Mouse (Mus musculus): Measurements from ENCODE around the gene Ezh1. TPM values are rescaled to one million over a fixed set of nuclear protein-coding genes. Genes with fewer than 3 reads are reported as not detected.
A peak's percentile ranks its signal among the peaks of the same experiment; 100 is the strongest.

The Ezh1 gene
- polyA plus RNA-seq, 1 experiment from 2014 or later: 15.6 TPM

GRCm38 (mm10) chr11:101188166-101188805, 38.0 kb downstream of the Ezh1 start:
- Histone ChIP-seq H3K4me1 (peaks cover 22% of the 10 kb centered on the region), H3K4me3 (no peak overlapping the region), H3K27me3 (0 out of 2 replicates have a peak, but pooled peaks cover 3% of the 10 kb centered on the region), H3K36me3 (0 out of 2 replicates have a peak, but pooled peaks cover 9% of the 10 kb centered on the region), H3K9ac (no peak overlapping the region), H3K27ac (no peak overlapping the region), H3K4me2 (replicated peaks) (no peak overlapping the region), H3K9me3 (no peaks in the 10 kb centered on the region)
- no peak for ATAC-seq (ENCODE audit: insufficient number of reproducible peaks, insufficient read depth, low FRiP score, low TSS enrichment)
- WGBS: 80% methylated on average over 11 of the region's 11 CpGs

DNA sequence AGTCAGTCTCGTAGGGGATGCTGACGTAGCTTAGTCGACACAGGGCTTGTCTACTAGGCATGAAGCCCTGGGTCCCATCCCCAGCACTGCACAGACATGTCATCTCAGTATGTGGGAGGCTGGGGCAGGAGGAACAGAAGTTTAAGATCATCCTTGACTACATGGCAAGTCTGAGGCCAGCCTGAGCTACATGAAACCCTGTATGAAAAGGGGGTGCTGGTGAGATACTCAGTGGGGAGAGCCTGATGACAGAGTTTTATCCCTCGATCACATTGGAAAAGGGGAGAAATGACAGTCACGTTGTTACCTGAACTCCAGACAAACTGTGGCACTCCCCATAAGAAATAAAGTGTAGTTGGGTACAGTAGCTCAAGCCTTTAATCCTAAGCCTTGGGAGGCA, 38.7 kb downstream of the Ezh1 start:
- WGBS: 90% methylated on average over 5 of the region's 5 CpGs

GRCm38 (mm10) chr11:101186526-101187247, 39.6 kb downstream of the Ezh1 start:
- H3K9me3 ChIP-seq: no peaks in the 10 kb centered on the region
- no peak for ATAC-seq (ENCODE audit: insufficient number of reproducible peaks, insufficient read depth, low FRiP score, low TSS enrichment)
- H3K9ac ChIP-seq: no peak overlapping the region
- no peak overlapping the region for H3K27ac ChIP-seq
- no peak overlapping the region for H3K4me2 ChIP-seq (replicated peaks)
- H3K27me3 ChIP-seq: 0 out of 2 replicates have a peak, but pooled peaks cover 3% of the 10 kb centered on the region
- 86% methylated on average over 27 of the region's 27 CpGs for WGBS
- H3K4me1 ChIP-seq: peaks cover 22% of the 10 kb centered on the region
- no peak overlapping the region for H3K4me3 ChIP-seq
- no peaks in the 10 kb centered on the region for H3K36me3 ChIP-seq

More for the DNA sequence above, 38.7 kb downstream of the Ezh1 start:
- H3K9ac ChIP-seq: no peak overlapping the region
- 0 out of 2 replicates have a peak, but pooled peaks cover 3% of the 10 kb centered on the region for H3K36me3 ChIP-seq
- no peaks in the 10 kb centered on the region for H3K9me3 ChIP-seq
- H3K27ac ChIP-seq: no peak overlapping the region
- H3K4me1 ChIP-seq: peaks cover 22% of the 10 kb centered on the region
- 0 out of 2 replicates have a peak, but pooled peaks cover 3% of the 10 kb centered on the region for H3K27me3 ChIP-seq
- no peak for ATAC-seq (ENCODE audit: insufficient number of reproducible peaks, insufficient read depth, low FRiP score, low TSS enrichment)
- no peak overlapping the region for H3K4me3 ChIP-seq
- H3K4me2 ChIP-seq (replicated peaks): no peak overlapping the region

GRCm38 (mm10) chr11:101185441-101185840, 40.8 kb downstream of the Ezh1 start:
- H3K4me2 ChIP-seq (replicated peaks): no peak overlapping the region
- peaks cover 13% of the 10 kb centered on the region for H3K4me1 ChIP-seq
- H3K27ac ChIP-seq: no peak overlapping the region
- no peaks in the 10 kb centered on the region for H3K36me3 ChIP-seq
- no peak overlapping the region for H3K9ac ChIP-seq
- no peak for ATAC-seq (ENCODE audit: insufficient number of reproducible peaks, insufficient read depth, low FRiP score, low TSS enrichment)
- H3K27me3 ChIP-seq: 0 out of 2 replicates have a peak, but pooled peaks cover 4% of the 10 kb centered on the region
- no peaks in the 10 kb centered on the region for H3K9me3 ChIP-seq
- 92% methylated on average over 4 of the region's 4 CpGs for WGBS
- no peak overlapping the region for H3K4me3 ChIP-seq

GRCm38 (mm10) chr11:101184984-101185383, 41.3 kb downstream of the Ezh1 start:
- Histone ChIP-seq H3K27ac (no peak overlapping the region), H3K27me3 (0 out of 2 replicates have a peak, but pooled peaks cover 6% of the 10 kb centered on the region), H3K36me3 (no peaks in the 10 kb centered on the region), H3K4me2 (replicated peaks) (no peak overlapping the region), H3K9me3 (no peaks in the 10 kb centered on the region), H3K4me3 (no peak overlapping the region), H3K9ac (no peak overlapping the region), H3K4me1 (peaks cover 9% of the 10 kb centered on the region)
- 84% methylated on average over 12 of the region's 12 CpGs for WGBS
- ATAC-seq (ENCODE audit: insufficient number of reproducible peaks, insufficient read depth, low FRiP score, low TSS enrichment): no peak

- H3K36me3 ChIP-seq: no peaks in the 10 kb centered on the region
- 75% methylated on average over 14 of the region's 14 CpGs for WGBS
- no peak overlapping the region for H3K4me3 ChIP-seq
- H3K4me1 ChIP-seq: no peaks in the 10 kb centered on the region
- ATAC-seq (ENCODE audit: insufficient number of reproducible peaks, insufficient read depth, low FRiP score, low TSS enrichment): no peak
- H3K9me3 ChIP-seq: no peaks in the 10 kb centered on the region
- peak overlapping the region; percentile 20; the same call in 1 of the 2 replicates for H3K9ac ChIP-seq
- no peak overlapping the region for H3K27ac ChIP-seq
- H3K27me3 ChIP-seq: peaks cover 25% of the 10 kb centered on the region
- H3K4me2 ChIP-seq (replicated peaks): no peak overlapping the region
Observed at GRCm38 (mm10) chr11:101182771-101183517, 43.3 kb downstream of the Ezh1 start.

DNA sequence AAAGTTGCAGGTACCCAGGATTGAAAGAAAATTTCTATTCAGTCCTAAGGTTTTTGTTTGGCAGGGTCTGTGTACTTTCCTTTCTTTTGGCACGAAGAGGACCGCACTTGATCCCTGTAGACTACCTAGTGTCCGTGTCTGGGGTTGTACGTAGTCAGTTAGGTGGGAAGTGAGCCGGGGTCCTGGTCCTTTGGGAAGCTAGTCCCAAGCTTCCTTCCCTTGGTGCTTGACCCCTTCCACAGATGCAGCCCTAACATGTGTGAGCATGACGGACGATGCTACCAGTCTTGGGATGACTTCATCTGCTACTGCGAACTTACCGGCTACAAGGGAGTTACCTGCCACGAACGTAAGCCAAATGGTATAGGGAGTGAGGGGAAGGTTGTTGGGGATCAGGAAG, 44.3 kb downstream of the Ezh1 start:
- Histone ChIP-seq H3K27me3 (peaks cover 35% of the 10 kb centered on the region), H3K9me3 (no peaks in the 10 kb centered on the region), H3K4me3 (no peak overlapping the region), H3K9ac (no peak overlapping the region), H3K27ac (no peak overlapping the region), H3K4me1 (peaks cover 3% of the 10 kb centered on the region; the same call in 1 of the 2 replicates), H3K4me2 (replicated peaks) (no peak overlapping the region), H3K36me3 (no peaks in the 10 kb centered on the region)
- WGBS: 90% methylated on average over 11 of the region's 11 CpGs
- no peak for ATAC-seq (ENCODE audit: insufficient number of reproducible peaks, insufficient read depth, low FRiP score, low TSS enrichment)

- H3K9me3 ChIP-seq: no peaks in the 10 kb centered on the region
Observed at GRCm38 (mm10) chr11:101180846-101181740, 45.2 kb downstream of the Ezh1 start.

GRCm38 (mm10) chr11:101180261-101180660, 46.0 kb downstream of the Ezh1 start:
- H3K27me3 ChIP-seq: peaks cover 52% of the 10 kb centered on the region
- H3K4me1 ChIP-seq: peaks cover 15% of the 10 kb centered on the region; the same call in 1 of the 2 replicates
- H3K27ac ChIP-seq: no peak overlapping the region
- no peaks in the 10 kb centered on the region for H3K36me3 ChIP-seq
- H3K4me3 ChIP-seq: no peak overlapping the region
- H3K9me3 ChIP-seq: no peaks in the 10 kb centered on the region
- no peak for ATAC-seq (ENCODE audit: insufficient number of reproducible peaks, insufficient read depth, low FRiP score, low TSS enrichment)
- WGBS: 63% methylated on average over 17 of the region's 17 CpGs
- no peak overlapping the region for H3K9ac ChIP-seq
- no peak overlapping the region for H3K4me2 ChIP-seq (replicated peaks)

More at GRCm38 (mm10) chr11:101180846-101181740, 45.2 kb downstream of the Ezh1 start:
- Histone ChIP-seq H3K9ac (no peak overlapping the region), H3K27ac (no peak overlapping the region), H3K27me3 (peaks cover 43% of the 10 kb centered on the region), H3K36me3 (no peaks in the 10 kb centered on the region), H3K4me1 (peaks cover 10% of the 10 kb centered on the region; the same call in 1 of the 2 replicates), H3K4me3 (no peak overlapping the region), H3K4me2 (replicated peaks) (no peak overlapping the region)
- no peak for ATAC-seq (ENCODE audit: insufficient number of reproducible peaks, insufficient read depth, low FRiP score, low TSS enrichment)
- WGBS: 41% methylated on average over 10 of the region's 10 CpGs

DNA sequence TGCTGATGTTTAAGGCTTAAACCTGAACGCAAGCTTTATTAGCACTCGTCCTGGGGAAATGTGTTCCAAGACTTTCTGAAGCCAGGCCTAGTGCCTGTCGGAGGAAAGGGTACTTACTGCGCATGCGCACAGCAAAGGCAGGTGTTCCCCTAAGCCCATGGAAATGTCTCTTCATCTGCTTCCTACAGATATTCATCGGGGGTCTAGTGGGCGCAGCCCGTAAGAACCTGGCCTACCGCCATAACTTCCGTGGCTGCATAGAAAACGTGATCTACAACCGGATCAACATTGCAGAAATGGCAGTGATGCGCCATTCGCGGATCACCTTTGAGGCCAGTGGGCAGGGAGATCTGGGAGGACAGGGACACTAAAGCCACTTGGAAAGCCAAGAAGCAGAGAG, 47.0 kb downstream of the Ezh1 start:
- WGBS: 84% methylated on average over 15 of the region's 15 CpGs
- H3K27me3 ChIP-seq: peaks cover 61% of the 10 kb centered on the region
- no peak overlapping the region for H3K4me2 ChIP-seq (replicated peaks)
- no peak for ATAC-seq (ENCODE audit: insufficient number of reproducible peaks, insufficient read depth, low FRiP score, low TSS enrichment)
- no peaks in the 10 kb centered on the region for H3K36me3 ChIP-seq
- peaks cover 20% of the 10 kb centered on the region for H3K4me1 ChIP-seq
- H3K9ac ChIP-seq: no peak overlapping the region
- H3K27ac ChIP-seq: no peak overlapping the region
- no peaks in the 10 kb centered on the region for H3K9me3 ChIP-seq
- H3K4me3 ChIP-seq: no peak overlapping the region

Measured in embryonic facial prominence, embryonic 12.5 days (tissue).